Mouse (Mus musculus): Measurements from ENCODE around the gene Nxn. TPM values are rescaled to one million over a fixed set of nuclear protein-coding genes. Genes with fewer than 3 reads are reported as not detected.

The Nxn gene
- polyA plus RNA-seq, 1 experiment from 2014 or later: 28.7 TPM

- ATAC-seq (ENCODE audit: insufficient read depth, low FRiP score): no peak
- peaks cover 29% of the 10 kb centered on the region for H3K4me1 ChIP-seq (ENCODE audit: control insufficient read depth, insufficient read depth, low read length)
Measured at GRCm38 (mm10) chr11:76287301-76287700, 111.6 kb downstream of the Nxn start.

GRCm38 (mm10) chr11:76286534-76287126 is 112.3 kb downstream of the Nxn start:
- WGBS: 43% methylated on average over 10 of the region's 10 CpGs
- Histone ChIP-seq H3K36me3 (ENCODE audit: control insufficient read depth, insufficient read depth, low read length) (no peaks in the 10 kb centered on the region), H3K9ac (ENCODE audit: low read length) (0 out of 2 replicates have a peak overlapping the region, but pooled peaks have one; percentile 0), H3K4me2 (ENCODE audit: low read depth, low read length) (no peak overlapping the region), H3K9me3 (replicated peaks; ENCODE audit: control insufficient read depth, low read length) (no peaks in the 10 kb centered on the region), H3K27ac (ENCODE audit: low read length) (no peak overlapping the region; the same call in 1 of the 2 replicates), H3K4me3 (replicated peaks; ENCODE audit: low read length) (no peak overlapping the region), H3K27me3 (ENCODE audit: control insufficient read depth, insufficient read depth, low read length) (no peaks in the 10 kb centered on the region), H3K4me1 (ENCODE audit: control insufficient read depth, insufficient read depth, low read length) (peaks cover 23% of the 10 kb centered on the region)
- ATAC-seq (ENCODE audit: insufficient read depth, low FRiP score): 0 out of 2 replicates have a peak, but pooled peaks have one; percentile 15

More at GRCm38 (mm10) chr11:76287301-76287700, 111.6 kb downstream of the Nxn start:
- Histone ChIP-seq H3K36me3 (ENCODE audit: control insufficient read depth, insufficient read depth, low read length) (no peaks in the 10 kb centered on the region), H3K9me3 (replicated peaks; ENCODE audit: control insufficient read depth, low read length) (no peaks in the 10 kb centered on the region), H3K27me3 (ENCODE audit: control insufficient read depth, insufficient read depth, low read length) (no peaks in the 10 kb centered on the region), H3K4me3 (replicated peaks; ENCODE audit: low read length) (no peak overlapping the region), H3K4me2 (ENCODE audit: low read depth, low read length) (no peak overlapping the region), H3K9ac (ENCODE audit: low read length) (0 out of 2 replicates have a peak overlapping the region, but pooled peaks have one; percentile 0), H3K27ac (ENCODE audit: low read length) (no peak overlapping the region)
- 46% methylated on average over 10 of the region's 10 CpGs for WGBS

- no peak overlapping the region for H3K27ac ChIP-seq (ENCODE audit: low read length)
- no peaks in the 10 kb centered on the region for H3K9me3 ChIP-seq (replicated peaks; ENCODE audit: control insufficient read depth, low read length)
- H3K4me2 ChIP-seq (ENCODE audit: low read depth, low read length): no peak overlapping the region
- ATAC-seq (ENCODE audit: insufficient read depth, low FRiP score): no peak
- no peak overlapping the region for H3K4me3 ChIP-seq (replicated peaks; ENCODE audit: low read length)
- H3K36me3 ChIP-seq (ENCODE audit: control insufficient read depth, insufficient read depth, low read length): no peaks in the 10 kb centered on the region
- peaks cover 20% of the 10 kb centered on the region for H3K4me1 ChIP-seq (ENCODE audit: control insufficient read depth, insufficient read depth, low read length)
- no peaks in the 10 kb centered on the region for H3K27me3 ChIP-seq (ENCODE audit: control insufficient read depth, insufficient read depth, low read length)
- H3K9ac ChIP-seq (ENCODE audit: low read length): no peak overlapping the region
- WGBS: 41% methylated on average over 7 of the region's 7 CpGs
Measured at GRCm38 (mm10) chr11:76285431-76286075, 113.4 kb downstream of the Nxn start.

- ATAC-seq (ENCODE audit: insufficient read depth, low FRiP score): no peak
- Histone ChIP-seq H3K4me3 (replicated peaks; ENCODE audit: low read length) (no peak overlapping the region), H3K4me1 (ENCODE audit: control insufficient read depth, insufficient read depth, low read length) (peaks cover 28% of the 10 kb centered on the region), H3K36me3 (ENCODE audit: control insufficient read depth, insufficient read depth, low read length) (no peaks in the 10 kb centered on the region), H3K9ac (ENCODE audit: low read length) (no peak overlapping the region), H3K9me3 (replicated peaks; ENCODE audit: control insufficient read depth, low read length) (no peaks in the 10 kb centered on the region), H3K27me3 (ENCODE audit: control insufficient read depth, insufficient read depth, low read length) (no peaks in the 10 kb centered on the region), H3K4me2 (ENCODE audit: low read depth, low read length) (no peak overlapping the region), H3K27ac (ENCODE audit: low read length) (no peak overlapping the region)
- WGBS: 83% methylated on average over 6 of the region's 6 CpGs
Measured at GRCm38 (mm10) chr11:76283841-76284240, 115.1 kb downstream of the Nxn start.

GRCm38 (mm10) chr11:76279971-76280370 is 119.0 kb downstream of the Nxn start:
- no peaks in the 10 kb centered on the region for H3K9me3 ChIP-seq (replicated peaks; ENCODE audit: control insufficient read depth, low read length)
- 54% methylated on average over 2 of the region's 2 CpGs for WGBS
- no peaks in the 10 kb centered on the region for H3K27me3 ChIP-seq (ENCODE audit: control insufficient read depth, insufficient read depth, low read length)
- no peak overlapping the region for H3K4me3 ChIP-seq (replicated peaks; ENCODE audit: low read length)
- H3K4me2 ChIP-seq (ENCODE audit: low read depth, low read length): no peak overlapping the region
- no peak overlapping the region for H3K27ac ChIP-seq (ENCODE audit: low read length)
- peak overlapping the region; percentile 26; the same call in 1 of the 2 replicates for H3K9ac ChIP-seq (ENCODE audit: low read length)
- ATAC-seq (ENCODE audit: insufficient read depth, low FRiP score): no peak
- H3K4me1 ChIP-seq (ENCODE audit: control insufficient read depth, insufficient read depth, low read length): peaks cover 8% of the 10 kb centered on the region
- no peaks in the 10 kb centered on the region for H3K36me3 ChIP-seq (ENCODE audit: control insufficient read depth, insufficient read depth, low read length)

- Histone ChIP-seq H3K9ac (ENCODE audit: low read length) (peak overlapping the region; percentile 26; the same call in 1 of the 2 replicates), H3K4me3 (replicated peaks; ENCODE audit: low read length) (no peak overlapping the region), H3K4me2 (ENCODE audit: low read depth, low read length) (no peak overlapping the region), H3K27me3 (ENCODE audit: control insufficient read depth, insufficient read depth, low read length) (no peaks in the 10 kb centered on the region), H3K27ac (ENCODE audit: low read length) (peak overlapping the region; percentile 43; the same call in 1 of the 2 replicates), H3K4me1 (ENCODE audit: control insufficient read depth, insufficient read depth, low read length) (peaks cover 8% of the 10 kb centered on the region), H3K9me3 (replicated peaks; ENCODE audit: control insufficient read depth, low read length) (no peaks in the 10 kb centered on the region), H3K36me3 (ENCODE audit: control insufficient read depth, insufficient read depth, low read length) (no peaks in the 10 kb centered on the region)
- 59% methylated on average over 14 of the region's 14 CpGs for WGBS
- ATAC-seq (ENCODE audit: insufficient read depth, low FRiP score): no peak
Measured at GRCm38 (mm10) chr11:76278960-76279852, 119.7 kb downstream of the Nxn start.

GRCm38 (mm10) chr11:76272440-76272839 is 126.5 kb downstream of the Nxn start:
- no peak overlapping the region for H3K4me2 ChIP-seq (ENCODE audit: low read depth, low read length)
- no peaks in the 10 kb centered on the region for H3K36me3 ChIP-seq (ENCODE audit: control insufficient read depth, insufficient read depth, low read length)
- H3K9me3 ChIP-seq (replicated peaks; ENCODE audit: control insufficient read depth, low read length): no peaks in the 10 kb centered on the region
- ATAC-seq (ENCODE audit: insufficient read depth, low FRiP score): no peak
- H3K4me1 ChIP-seq (ENCODE audit: control insufficient read depth, insufficient read depth, low read length): no peaks in the 10 kb centered on the region
- H3K4me3 ChIP-seq (replicated peaks; ENCODE audit: low read length): no peak overlapping the region
- H3K27me3 ChIP-seq (ENCODE audit: control insufficient read depth, insufficient read depth, low read length): no peaks in the 10 kb centered on the region
- WGBS: 74% methylated on average over 4 of the region's 4 CpGs
- H3K27ac ChIP-seq (ENCODE audit: low read length): no peak overlapping the region
- H3K9ac ChIP-seq (ENCODE audit: low read length): no peak overlapping the region

GRCm38 (mm10) chr11:76268521-76269065 is 130.3 kb downstream of the Nxn start:
- ATAC-seq (ENCODE audit: insufficient read depth, low FRiP score): no peak

More at GRCm38 (mm10) chr11:76268521-76269065, 130.3 kb downstream of the Nxn start:
- Histone ChIP-seq H3K9ac (ENCODE audit: low read length) (no peak overlapping the region), H3K4me1 (ENCODE audit: control insufficient read depth, insufficient read depth, low read length) (no peaks in the 10 kb centered on the region), H3K9me3 (replicated peaks; ENCODE audit: control insufficient read depth, low read length) (no peaks in the 10 kb centered on the region), H3K36me3 (ENCODE audit: control insufficient read depth, insufficient read depth, low read length) (no peaks in the 10 kb centered on the region), H3K4me2 (ENCODE audit: low read depth, low read length) (no peak overlapping the region), H3K4me3 (replicated peaks; ENCODE audit: low read length) (no peak overlapping the region), H3K27ac (ENCODE audit: low read length) (peak overlapping the region; percentile 28), H3K27me3 (ENCODE audit: control insufficient read depth, insufficient read depth, low read length) (no peaks in the 10 kb centered on the region)
- 72% methylated on average over 6 of the region's 6 CpGs for WGBS

All from stomach, embryonic 16.5 days (tissue).